Mouse (Mus musculus): ENCODE measurements around the gene Dscam.
"Not testable (repeated sequence)": the region's sequence is repeated elsewhere in the genome, so short reads cannot be mapped to it uniquely, and the experiment has no call there.

- not testable (repeated sequence) for TF ChIP-seq CTCF (IDR thresholded peaks at IDR 0.05; ENCODE audit: borderline replicate concordance, extremely low read depth, insufficient read depth, insufficient read length); POLR2A (IDR thresholded peaks at IDR 0.05; ENCODE audit: borderline replicate concordance, extremely low read depth, insufficient read depth, insufficient read length, poor library complexity, severe bottlenecking)
Observed at GRCm38 (mm10) chr16:96884590-96884989, 286.0 kb downstream of the Dscam start.
